Mouse (Mus musculus) midbrain, embryonic 13.5 days (tissue): ENCODE measurements around the gene Tnnc1. TPM values are rescaled to one million over a fixed set of nuclear protein-coding genes. Genes with fewer than 3 reads are reported as not detected.
A peak's percentile ranks its signal among the peaks of the same experiment; 100 is the strongest.

ENCODE experiments used
- ATAC-seq: fragments of 200-750 bp; cut with Nextera tagmentation; 2 replicates; pipeline ENCODE4 v1.8.0; 2017; ENCODE audit warnings: mild to moderate bottlenecking, moderate TSS enrichment, moderate library complexity
- H3K27ac ChIP-seq: fragments of 300-500 bp; sonication (generic); 2 replicates; pipeline ENCODE4 v1.5.1; 2015; ENCODE audit warnings: inconsistent platforms, mild to moderate bottlenecking, moderate library complexity
- H3K27me3 ChIP-seq: fragments of 300-500 bp; sonication (generic); 2 replicates; pipeline ENCODE4 v1.6.1; 2015; ENCODE audit warnings: mild to moderate bottlenecking, inconsistent platforms
- H3K36me3 ChIP-seq: fragments of 300-500 bp; sonication (generic); 2 replicates; pipeline ENCODE4 v1.6.1; 2015; ENCODE audit warnings: mild to moderate bottlenecking, inconsistent platforms
- H3K4me1 ChIP-seq: fragments of 300-500 bp; sonication (generic); replicated peaks from 2 replicates; pipeline ENCODE4 v1.6.1; 2015; ENCODE audit warnings: inconsistent platforms
- H3K4me2 ChIP-seq: fragments of 300-500 bp; sonication (generic); replicated peaks from 2 replicates; pipeline ENCODE4 v1.6.1; 2015; ENCODE audit warnings: moderate library complexity, mild to moderate bottlenecking, inconsistent platforms
- H3K4me3 ChIP-seq: fragments of 300-500 bp; sonication (generic); replicated peaks from 2 replicates; pipeline ENCODE4 v1.5.1; 2015; ENCODE audit warnings: mild to moderate bottlenecking, inconsistent platforms
- H3K9ac ChIP-seq: fragments of 300-500 bp; sonication (generic); replicated peaks from 2 replicates; pipeline ENCODE4 v1.6.1; 2015; ENCODE audit warnings: mild to moderate bottlenecking, inconsistent platforms
- H3K9me3 ChIP-seq: fragments of 300-500 bp; sonication (generic); 2 replicates; pipeline ENCODE4 v1.6.1; 2016; ENCODE audit warnings: mild to moderate bottlenecking, inconsistent platforms
- WGBS: fragments of 180-500 bp; shearing (Covaris S2); methylation state at CpG from one replicate; pipeline ENCODE4 v1.1.7; 2015; 5-methylcytosine and 5-hydroxymethylcytosine counted together
- polyA plus RNA-seq: library from polyadenylated mRNA; unstranded; fragments of >200 nt; fragmentation: Nextera tagmentation; extraction: Ambion mirVana; gene quantifications from 2 replicates; pipeline ENCODE4 v1.2.1, GENCODE M21; 2015

The Tnnc1 gene
- polyA plus RNA-seq, 1 experiment from 2014 or later, result 1.1 TPM

DNA sequence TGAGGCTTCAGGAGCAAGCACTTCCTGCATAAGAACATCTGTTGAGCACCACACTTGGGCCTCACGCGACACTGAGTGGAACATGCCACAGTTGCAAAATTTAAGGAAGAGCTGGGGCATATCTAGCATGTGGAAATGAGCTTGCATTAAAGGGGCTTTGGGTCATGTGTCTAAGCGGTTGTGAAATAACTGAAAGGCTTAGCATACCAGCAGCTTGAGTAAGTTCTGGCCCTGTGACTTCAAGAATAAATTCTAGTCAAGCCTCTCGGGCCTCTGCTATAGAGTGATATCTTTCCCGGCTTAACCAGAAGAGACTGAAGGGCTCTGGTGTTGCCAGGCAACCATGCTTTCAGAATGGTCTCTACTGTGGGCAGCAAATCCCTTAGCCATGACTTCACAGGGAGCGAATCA is 19.3 kb upstream of the Tnnc1 start:
- no peak overlapping the region for H3K4me3 ChIP-seq
- H3K4me2 ChIP-seq, result no peak overlapping the region
- peaks cover 99% of the 10 kb centered on the region for H3K36me3 ChIP-seq
- peak; percentile 85 for ATAC-seq
- no peaks in the 10 kb centered on the region for H3K9me3 ChIP-seq
- 39% methylated on average over 6 of the region's 6 CpGs for WGBS
- peaks cover 16% of the 10 kb centered on the region for H3K4me1 ChIP-seq
- H3K27me3 ChIP-seq, result no peaks in the 10 kb centered on the region
- 0 out of 2 replicates have a peak overlapping the region, but pooled peaks have one; percentile 51 for H3K27ac ChIP-seq
- H3K9ac ChIP-seq, result no peak overlapping the region

DNA sequence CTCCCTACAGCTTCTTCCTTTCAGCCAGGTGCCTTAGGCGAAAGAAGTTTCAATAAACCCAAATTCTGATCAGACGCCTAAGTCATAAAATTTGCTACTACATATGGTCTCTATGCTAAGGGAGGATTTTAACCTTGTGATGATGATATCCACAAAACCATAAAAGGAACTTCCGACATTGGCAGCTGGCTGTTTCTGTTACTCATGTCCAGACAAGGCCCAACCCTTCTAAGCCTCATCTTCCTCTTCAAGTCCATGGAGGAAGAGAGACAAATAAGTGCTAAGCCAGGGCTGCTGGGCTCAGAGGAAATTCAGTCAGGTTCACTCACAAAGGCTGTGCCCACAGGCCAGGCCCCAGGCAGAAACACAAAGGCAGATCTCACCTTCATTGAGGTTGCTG is 18.8 kb upstream of the Tnnc1 start:
- peak overlapping the region; percentile 54; the same call in 1 of the 2 replicates for H3K27ac ChIP-seq
- no peak overlapping the region for H3K9ac ChIP-seq
- no peaks in the 10 kb centered on the region for H3K27me3 ChIP-seq
- ATAC-seq, result no peak
- H3K9me3 ChIP-seq, result no peaks in the 10 kb centered on the region
- H3K36me3 ChIP-seq, result peaks cover 98% of the 10 kb centered on the region
- H3K4me2 ChIP-seq, result no peak overlapping the region
- no peak overlapping the region for H3K4me3 ChIP-seq
- peaks cover 16% of the 10 kb centered on the region for H3K4me1 ChIP-seq
- 90% methylated on average over 3 of the region's 3 CpGs for WGBS

DNA sequence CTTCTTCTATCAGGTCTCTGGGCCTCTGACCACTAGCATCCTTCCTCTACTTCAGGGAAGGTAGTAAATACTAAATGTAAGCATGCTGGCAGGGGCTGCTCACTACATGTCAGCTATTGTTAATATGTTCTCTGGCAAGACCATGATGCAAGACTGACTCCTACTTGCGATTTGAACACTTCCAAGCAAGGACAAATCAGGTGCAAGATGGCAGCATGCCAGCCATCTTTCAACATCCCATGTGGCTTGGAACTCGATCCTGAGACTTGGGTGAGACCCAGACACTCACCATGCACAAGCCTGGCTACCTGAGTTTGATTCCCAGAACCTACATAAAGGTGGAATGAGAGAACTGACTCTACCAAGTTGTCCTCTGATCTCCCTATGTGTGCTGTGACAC is 16.2 kb upstream of the Tnnc1 start:
- no peak for ATAC-seq
- Histone ChIP-seq H3K27ac (no peak overlapping the region), H3K36me3 (peaks cover 95% of the 10 kb centered on the region), H3K27me3 (no peaks in the 10 kb centered on the region), H3K9ac (no peak overlapping the region), H3K4me3 (no peak overlapping the region), H3K4me1 (peaks cover 16% of the 10 kb centered on the region), H3K9me3 (no peaks in the 10 kb centered on the region), H3K4me2 (no peak overlapping the region)
- 88% methylated on average over 2 of the region's 2 CpGs for WGBS

GRCm38 (mm10) chr14:31193791-31194190 is 14.3 kb upstream of the Tnnc1 start:
- no peak overlapping the region for H3K9ac ChIP-seq
- no peaks in the 10 kb centered on the region for H3K9me3 ChIP-seq
- no peaks in the 10 kb centered on the region for H3K27me3 ChIP-seq
- H3K4me3 ChIP-seq, result no peak overlapping the region
- H3K4me1 ChIP-seq, result peaks cover 29% of the 10 kb centered on the region
- H3K4me2 ChIP-seq, result no peak overlapping the region
- peaks cover 88% of the 10 kb centered on the region for H3K36me3 ChIP-seq
- 95% methylated on average over 7 of the region's 7 CpGs for WGBS
- H3K27ac ChIP-seq, result no peak overlapping the region
- no peak for ATAC-seq

DNA sequence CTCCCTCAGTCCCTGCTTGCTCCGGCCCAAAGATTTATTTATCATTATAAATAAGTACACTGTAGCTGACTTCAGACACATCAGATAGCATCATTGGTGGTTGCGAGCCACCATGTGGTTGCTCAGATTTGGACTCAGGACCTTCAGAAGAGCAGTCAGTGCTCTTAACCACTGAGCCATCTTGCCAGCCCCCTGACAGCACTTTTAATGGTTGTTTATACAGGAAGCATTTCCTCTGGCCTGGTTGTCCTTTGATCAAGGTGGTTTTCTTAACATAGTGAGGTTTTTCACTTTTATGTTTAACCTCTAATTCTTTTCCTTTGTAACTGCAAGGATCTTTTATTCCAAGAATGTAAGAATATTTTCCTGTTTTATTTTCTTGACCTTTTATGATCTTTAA is 13.7 kb upstream of the Tnnc1 start:
- peaks cover 22% of the 10 kb centered on the region for H3K4me1 ChIP-seq
- H3K27ac ChIP-seq, result no peak overlapping the region
- ATAC-seq, result no peak
- no peak overlapping the region for H3K9ac ChIP-seq
- no peaks in the 10 kb centered on the region for H3K9me3 ChIP-seq
- H3K36me3 ChIP-seq, result peaks cover 88% of the 10 kb centered on the region
- no peak overlapping the region for H3K4me3 ChIP-seq
- WGBS, result 95% methylated on average over 2 of the region's 2 CpGs
- H3K4me2 ChIP-seq, result no peak overlapping the region
- H3K27me3 ChIP-seq, result no peaks in the 10 kb centered on the region

DNA sequence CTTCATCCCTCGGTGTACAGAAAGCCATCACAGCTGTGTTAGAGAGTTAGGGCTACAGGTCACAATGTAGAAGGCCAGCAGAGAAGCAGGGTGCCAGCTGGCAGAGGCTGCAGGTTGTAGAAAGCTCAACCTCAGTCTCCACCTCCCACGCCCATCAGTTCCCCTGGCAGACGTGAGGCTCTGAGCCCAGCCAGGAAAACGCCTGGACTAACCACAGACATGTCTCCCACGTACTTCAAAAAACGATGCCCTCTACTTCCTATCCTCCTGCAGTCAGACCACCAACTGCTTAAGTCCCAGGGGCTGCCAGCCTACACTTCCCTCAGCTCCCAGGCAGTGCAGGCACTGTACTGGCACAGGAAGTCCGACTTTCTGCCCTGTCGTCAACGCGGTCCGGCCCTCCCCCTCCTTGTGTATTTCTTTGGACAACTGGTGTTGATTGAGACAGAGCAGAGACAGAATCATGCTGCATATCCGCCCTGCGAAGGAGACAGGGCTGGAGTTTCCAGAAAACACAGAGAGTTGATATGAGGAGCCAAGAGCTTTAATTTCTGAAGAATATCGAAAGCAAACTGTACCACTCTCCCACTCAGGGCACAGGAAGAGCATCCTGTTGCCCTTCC is 13.1 kb upstream of the Tnnc1 start:
- no peaks in the 10 kb centered on the region for H3K9me3 ChIP-seq
- peaks cover 17% of the 10 kb centered on the region for H3K4me1 ChIP-seq
- no peak for ATAC-seq
- 90% methylated on average over 14 of the region's 14 CpGs for WGBS
- H3K27me3 ChIP-seq, result no peaks in the 10 kb centered on the region
- H3K4me3 ChIP-seq, result no peak overlapping the region
- peaks cover 88% of the 10 kb centered on the region for H3K36me3 ChIP-seq
- no peak overlapping the region for H3K4me2 ChIP-seq
- no peak overlapping the region for H3K27ac ChIP-seq
- H3K9ac ChIP-seq, result no peak overlapping the region

DNA sequence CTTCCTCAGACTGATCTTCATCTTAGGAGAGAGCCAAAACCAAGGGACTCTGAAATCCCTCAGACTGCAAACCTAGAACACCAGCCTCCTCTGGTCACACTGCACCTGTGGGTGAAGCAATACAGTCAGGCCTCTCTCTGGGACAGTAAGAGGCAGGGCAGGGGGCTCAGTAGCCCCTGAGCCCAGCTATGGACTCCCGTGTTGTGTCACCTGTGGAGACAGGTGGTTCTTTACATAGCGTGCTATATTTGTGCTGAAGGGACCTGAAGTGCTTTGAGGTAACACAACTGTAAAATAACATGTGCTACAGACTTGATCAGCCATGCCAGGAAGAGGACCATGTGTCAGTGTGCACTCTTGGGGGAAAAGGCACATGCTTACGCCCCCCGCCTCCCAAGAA is 12.6 kb upstream of the Tnnc1 start:
- no peak overlapping the region for H3K9ac ChIP-seq
- no peak for ATAC-seq
- no peaks in the 10 kb centered on the region for H3K27me3 ChIP-seq
- 99% methylated on average over 4 of the region's 4 CpGs for WGBS
- H3K9me3 ChIP-seq, result no peaks in the 10 kb centered on the region
- H3K4me1 ChIP-seq, result peaks cover 17% of the 10 kb centered on the region
- H3K36me3 ChIP-seq, result peaks cover 88% of the 10 kb centered on the region
- no peak overlapping the region for H3K4me2 ChIP-seq
- no peak overlapping the region for H3K27ac ChIP-seq
- no peak overlapping the region for H3K4me3 ChIP-seq

GRCm38 (mm10) chr14:31195968-31196367 is 12.1 kb upstream of the Tnnc1 start:
- no peaks in the 10 kb centered on the region for H3K9me3 ChIP-seq
- H3K36me3 ChIP-seq, result peaks cover 88% of the 10 kb centered on the region
- no peak overlapping the region for H3K4me3 ChIP-seq
- peaks cover 17% of the 10 kb centered on the region for H3K4me1 ChIP-seq
- H3K9ac ChIP-seq, result no peak overlapping the region
- no peaks in the 10 kb centered on the region for H3K27me3 ChIP-seq
- no peak for ATAC-seq
- H3K4me2 ChIP-seq, result no peak overlapping the region
- no peak overlapping the region for H3K27ac ChIP-seq

DNA sequence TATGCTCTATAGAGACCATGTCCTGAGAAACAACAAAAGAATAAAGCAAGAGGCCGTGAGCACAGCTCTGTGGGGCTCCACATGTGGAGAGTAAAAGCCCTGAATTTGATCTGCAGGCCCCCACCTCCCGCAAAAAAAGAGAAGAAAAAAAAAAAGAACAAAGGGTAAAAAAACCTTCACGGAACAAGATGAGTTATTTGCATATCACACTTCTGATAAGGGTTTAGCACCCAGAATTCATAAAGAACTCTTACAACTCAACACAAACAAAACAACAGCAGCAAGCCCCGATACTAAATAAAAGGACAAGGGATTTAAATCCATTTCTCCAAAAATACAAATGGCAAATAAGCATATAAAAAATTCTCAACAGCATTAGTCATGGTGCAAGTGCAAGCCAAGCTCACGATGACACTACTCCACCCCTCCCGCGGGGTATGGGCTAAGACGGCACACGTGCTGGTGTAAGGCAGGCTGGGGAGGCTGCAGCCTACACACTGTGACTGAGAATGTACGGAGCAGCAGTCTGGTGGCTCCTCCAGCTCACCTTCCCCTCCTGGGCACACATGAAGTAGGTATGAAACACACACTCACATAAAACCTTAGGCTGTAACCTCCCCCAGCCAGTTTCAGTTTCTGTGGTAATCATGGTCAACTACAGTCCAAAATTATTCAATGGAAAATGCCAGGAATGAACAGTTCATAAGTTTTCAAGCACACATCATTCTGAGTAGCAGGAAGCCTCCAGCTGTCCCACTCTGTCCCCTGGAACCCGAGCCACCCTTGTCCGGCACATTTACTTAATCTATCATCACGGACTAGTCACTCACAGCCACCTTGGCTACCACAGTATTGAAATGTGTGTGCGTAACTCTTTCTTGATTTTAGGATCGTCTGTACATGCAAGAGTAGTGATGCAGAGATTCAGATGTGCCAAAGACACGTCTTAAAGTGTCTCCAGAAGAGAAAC is 10.3 kb upstream of the Tnnc1 start:
- Histone ChIP-seq H3K9me3 (no peaks in the 10 kb centered on the region), H3K4me1 (peaks cover 17% of the 10 kb centered on the region), H3K4me2 (no peak overlapping the region), H3K9ac (no peak overlapping the region), H3K27ac (no peak overlapping the region), H3K27me3 (no peaks in the 10 kb centered on the region), H3K4me3 (no peak overlapping the region), H3K36me3 (peaks cover 87% of the 10 kb centered on the region)
- ATAC-seq, result peak; percentile 70
- WGBS, result 60% methylated on average over 16 of the region's 16 CpGs

DNA sequence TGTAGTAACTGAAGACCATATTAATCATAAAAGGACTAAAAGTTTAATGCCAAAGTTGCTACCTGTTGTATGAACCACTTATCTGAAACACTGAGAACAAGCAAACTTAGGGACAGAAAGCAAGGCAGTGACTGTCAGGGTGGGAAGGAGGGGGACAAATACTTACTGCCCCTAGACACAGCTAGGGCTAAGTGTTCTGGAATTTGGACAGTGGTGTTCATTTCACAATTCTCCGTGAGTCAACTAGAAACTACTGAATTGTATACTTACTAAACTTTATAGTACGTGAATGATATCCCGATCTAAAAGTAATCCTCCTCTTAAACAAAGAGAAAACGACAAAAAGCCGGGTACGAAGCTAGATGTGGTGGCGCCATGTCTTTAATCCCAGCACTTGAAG is 8.5 kb upstream of the Tnnc1 start:
- no peak for ATAC-seq
- Histone ChIP-seq H3K9me3 (no peaks in the 10 kb centered on the region), H3K4me1 (peaks cover 25% of the 10 kb centered on the region), H3K27ac (no peak overlapping the region), H3K9ac (no peak overlapping the region), H3K4me2 (no peak overlapping the region), H3K4me3 (no peak overlapping the region), H3K36me3 (peaks cover 88% of the 10 kb centered on the region), H3K27me3 (no peaks in the 10 kb centered on the region)
- 87% methylated on average over 7 of the region's 7 CpGs for WGBS

DNA sequence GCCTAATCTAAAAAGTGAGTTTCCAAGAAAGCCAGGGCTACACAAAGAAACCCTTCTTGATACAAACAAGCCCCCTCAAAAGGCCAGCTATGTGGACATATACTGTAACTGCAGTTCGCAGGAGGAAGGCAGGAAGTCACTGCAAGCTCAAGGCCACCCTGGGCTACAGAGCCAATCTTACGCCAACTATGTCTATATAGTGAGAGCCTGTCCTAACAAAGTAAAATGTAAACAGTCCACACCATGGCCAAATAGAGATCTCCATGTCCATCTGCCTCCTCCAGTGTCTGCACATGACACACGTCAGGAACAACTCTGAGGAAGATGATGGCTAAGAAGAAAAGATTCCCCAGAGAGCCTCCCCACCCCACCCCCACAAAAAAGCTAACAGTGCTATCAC is 8.1 kb upstream of the Tnnc1 start:
- Histone ChIP-seq H3K4me2 (no peak overlapping the region), H3K4me3 (no peak overlapping the region), H3K9me3 (no peaks in the 10 kb centered on the region), H3K36me3 (peaks cover 85% of the 10 kb centered on the region), H3K27me3 (no peaks in the 10 kb centered on the region), H3K9ac (no peak overlapping the region), H3K4me1 (peaks cover 30% of the 10 kb centered on the region), H3K27ac (no peak overlapping the region)
- no peak for ATAC-seq
- 87% methylated on average over 3 of the region's 3 CpGs for WGBS

GRCm38 (mm10) chr14:31204844-31205243 is 3.3 kb upstream of the Tnnc1 start:
- H3K9ac ChIP-seq, result peak overlapping the region; percentile 92
- H3K27ac ChIP-seq, result peak overlapping the region; percentile 90
- peak overlapping the region; percentile 80 for H3K4me3 ChIP-seq
- no peaks in the 10 kb centered on the region for H3K9me3 ChIP-seq
- peaks cover 46% of the 10 kb centered on the region for H3K36me3 ChIP-seq
- 82% methylated on average over 4 of the region's 4 CpGs for WGBS
- ATAC-seq, result no peak
- H3K27me3 ChIP-seq, result no peaks in the 10 kb centered on the region
- peak overlapping the region; percentile 99 for H3K4me2 ChIP-seq
- H3K4me1 ChIP-seq, result peaks cover 27% of the 10 kb centered on the region
